Mouse (Mus musculus) megakaryocyte, embryonic 14.5 days (primary cell): ENCODE measurements around the gene Col12a1. TPM values are rescaled to one million over a fixed set of nuclear protein-coding genes. Genes with fewer than 3 reads are reported as not detected.

Experiments
- H3K27me3 ChIP-seq: replicated peaks from 2 replicates; pipeline ENCODE3; 2012; ENCODE audit warnings: inconsistent platforms
- H3K36me3 ChIP-seq: replicated peaks from 2 replicates; pipeline ENCODE3; 2012; ENCODE audit warnings: low read length, inconsistent platforms, mixed read lengths
- H3K4me1 ChIP-seq: 2 replicates; pipeline ENCODE4 v1.6.1; 2012; ENCODE audit warnings: inconsistent platforms
- H3K4me3 ChIP-seq: replicated peaks from 2 replicates; pipeline ENCODE3; 2012; ENCODE audit warnings: moderate library complexity, mild to moderate bottlenecking, inconsistent platforms
- H3K9me3 ChIP-seq: 2 replicates; pipeline ENCODE4 v1.6.1; 2012; ENCODE audit warnings: inconsistent platforms
- FLI1 ChIP-seq: IDR thresholded peaks from 2 replicates; pipeline ENCODE4 v1.6.1; 2012; ENCODE audit warnings: low read length, inconsistent platforms, mixed read lengths
- GATA1 ChIP-seq: IDR thresholded peaks from 3 replicates; pipeline ENCODE4 v1.6.1; 2012; ENCODE audit warnings: mixed read lengths, low read length, inconsistent platforms, borderline replicate concordance
- polyA plus RNA-seq: library from polyadenylated mRNA; stranded (reverse); fragments of >175 nt; gene quantifications from 2 replicates; pipeline ENCODE4 v1.2.3, GENCODE M21; 2012; ENCODE audit warnings: low replicate concordance; ENCODE audit not compliant: insufficient read depth

The Col12a1 gene
- polyA plus RNA-seq, 1 experiment = 0.38 TPM

DNA sequence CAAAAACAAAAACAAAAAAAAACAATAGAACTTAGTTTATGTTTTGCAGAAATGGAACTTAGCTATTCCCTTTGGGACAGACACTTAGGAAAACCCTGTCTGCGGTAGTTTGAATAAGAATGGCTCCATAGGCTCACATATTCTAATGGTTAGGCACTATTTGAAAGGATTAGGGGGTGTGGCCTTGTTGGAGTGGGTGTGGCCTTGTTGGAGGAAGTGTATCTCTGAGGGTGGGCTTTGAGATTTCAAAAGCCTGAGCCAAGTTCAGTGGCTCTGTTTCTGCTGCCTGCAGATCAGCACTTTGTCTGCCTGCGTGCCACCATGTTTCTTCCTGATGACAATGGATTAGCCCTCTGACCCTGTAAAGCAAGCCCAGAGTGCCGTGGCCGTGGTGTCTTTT, 26.4 kb upstream of the Col12a1 start:
- Histone ChIP-seq H3K4me3 (no peak overlapping the region), H3K9me3 (peaks cover 4% of the 10 kb centered on the region; the same call in 1 of the 2 replicates), H3K27me3 (no peaks in the 10 kb centered on the region), H3K4me1 (no peaks in the 10 kb centered on the region), H3K36me3 (peaks cover 9% of the 10 kb centered on the region)
- TF ChIP-seq GATA1 = no peak
- TF ChIP-seq FLI1 = no peak

DNA sequence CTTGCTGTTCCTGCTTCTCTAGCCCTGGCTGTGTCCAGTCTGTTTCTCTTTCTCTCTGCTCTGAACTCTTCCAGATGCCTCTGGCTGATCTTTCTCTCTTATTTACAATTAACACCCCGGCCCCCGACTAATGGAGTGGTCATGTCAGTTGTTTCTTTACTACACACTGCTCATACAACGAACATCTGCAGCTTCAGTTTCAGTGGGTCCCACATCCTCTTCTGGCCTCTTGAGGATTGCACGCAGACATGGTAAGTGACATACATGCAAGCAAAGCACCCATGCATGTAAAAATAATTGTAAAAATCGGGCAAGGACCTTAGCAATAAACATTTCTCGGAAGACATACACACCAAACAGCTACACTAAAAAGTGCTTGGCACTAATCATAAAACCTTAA, 17.0 kb upstream of the Col12a1 start:
- H3K36me3 ChIP-seq = no peaks in the 10 kb centered on the region
- TF ChIP-seq FLI1 (no peak), GATA1 (no peak)
- H3K4me3 ChIP-seq = no peak overlapping the region
- no peaks in the 10 kb centered on the region for H3K4me1 ChIP-seq
- 0 out of 2 replicates have a peak, but pooled peaks cover under 1% of the 10 kb centered on the region for H3K9me3 ChIP-seq
- H3K27me3 ChIP-seq = peaks cover under 1% of the 10 kb centered on the region

DNA sequence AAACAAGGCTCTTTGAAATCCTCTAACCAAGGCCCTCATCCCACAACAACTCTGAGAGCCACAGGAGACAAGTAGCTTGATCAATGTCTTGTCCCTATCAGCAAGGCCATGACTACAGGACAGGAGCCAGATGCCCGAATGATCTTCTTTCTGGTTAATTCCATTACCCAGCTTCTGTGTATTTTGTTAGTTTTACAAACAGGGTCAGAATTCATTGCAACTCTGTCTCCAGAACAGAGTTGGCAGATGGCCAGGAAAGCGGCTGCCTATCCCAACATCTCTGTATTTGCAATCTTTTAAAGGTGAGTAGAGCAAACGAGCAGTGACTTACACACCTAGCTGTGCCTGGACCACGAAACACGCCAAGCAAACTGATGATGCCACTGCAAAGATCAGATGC, 11.7 kb upstream of the Col12a1 start:
- Histone ChIP-seq H3K9me3 (0 out of 2 replicates have a peak, but pooled peaks cover 2% of the 10 kb centered on the region), H3K4me3 (no peak overlapping the region), H3K4me1 (no peaks in the 10 kb centered on the region), H3K27me3 (peaks cover 4% of the 10 kb centered on the region), H3K36me3 (no peaks in the 10 kb centered on the region)
- TF ChIP-seq GATA1 (no peak), FLI1 (no peak)

DNA sequence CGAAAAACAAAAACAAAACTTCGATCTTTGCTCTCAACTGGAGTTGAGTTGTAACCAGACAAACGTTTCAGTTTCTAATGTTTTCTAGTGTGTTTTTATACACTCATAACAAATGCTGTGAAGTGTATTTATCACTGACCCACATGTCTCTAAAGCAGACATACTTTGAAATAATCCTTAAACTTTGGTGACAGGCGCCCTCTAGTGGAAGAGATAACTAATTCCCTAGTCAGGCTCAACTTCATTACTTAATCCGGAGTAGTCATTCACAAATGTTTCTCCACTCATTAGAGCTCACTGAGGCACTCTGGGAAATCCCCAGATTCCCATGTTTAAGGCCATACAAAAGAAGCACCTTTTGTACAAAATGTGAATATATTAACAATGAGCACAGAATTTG, 4.5 kb upstream of the Col12a1 start:
- Histone ChIP-seq H3K27me3 (peaks cover 43% of the 10 kb centered on the region), H3K4me3 (no peak overlapping the region), H3K9me3 (peaks cover 9% of the 10 kb centered on the region), H3K4me1 (peaks cover 19% of the 10 kb centered on the region), H3K36me3 (no peaks in the 10 kb centered on the region)
- no peak for TF ChIP-seq FLI1

DNA sequence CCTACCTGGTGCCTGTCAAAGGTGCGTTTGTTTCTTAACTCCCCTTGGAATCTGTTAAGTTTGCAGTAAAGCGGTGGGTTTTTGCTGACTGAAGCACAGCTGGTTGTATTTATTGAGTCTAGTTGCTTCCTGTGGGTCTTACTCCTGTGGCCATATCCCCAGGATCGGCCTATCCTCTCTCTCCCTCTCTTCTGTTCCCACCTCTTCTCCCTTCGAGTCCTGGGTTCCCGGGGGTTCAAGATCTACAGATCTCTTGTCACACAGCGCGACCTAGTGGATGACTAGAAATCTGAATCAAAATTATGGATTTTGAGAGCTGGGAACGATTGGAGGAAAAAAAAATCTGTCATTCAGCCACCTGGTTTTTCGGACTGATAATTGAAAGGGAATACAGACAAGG, 2.4 kb upstream of the Col12a1 start:
- H3K9me3 ChIP-seq = peaks cover 9% of the 10 kb centered on the region
- TF ChIP-seq FLI1 (no peak), GATA1 (no peak)
- no peaks in the 10 kb centered on the region for H3K36me3 ChIP-seq
- peaks cover 57% of the 10 kb centered on the region for H3K27me3 ChIP-seq
- no peak overlapping the region for H3K4me3 ChIP-seq
- peaks cover 29% of the 10 kb centered on the region for H3K4me1 ChIP-seq

DNA sequence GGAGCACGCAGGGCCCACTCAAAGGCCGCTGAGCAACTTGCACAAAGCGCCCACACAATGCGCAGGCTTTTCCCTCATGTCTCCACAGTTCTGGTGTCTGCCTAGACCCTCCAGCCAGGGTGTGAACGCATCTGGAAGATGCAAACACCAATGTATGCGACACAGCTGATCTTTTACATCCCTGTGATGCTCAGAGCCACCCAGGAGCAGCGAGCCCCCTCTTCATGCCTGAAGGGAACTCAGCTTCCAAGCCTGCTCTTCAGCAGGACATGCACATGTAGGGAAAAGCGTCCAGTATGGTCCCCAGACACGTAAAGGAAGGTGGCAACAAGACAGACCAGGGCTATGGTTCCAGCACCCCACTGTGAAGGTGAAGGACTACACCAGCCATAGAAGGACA, 1.5 kb upstream of the Col12a1 start:
- Histone ChIP-seq H3K27me3 (peaks cover 61% of the 10 kb centered on the region), H3K4me1 (peaks cover 29% of the 10 kb centered on the region)
- no peak for TF ChIP-seq GATA1
- TF ChIP-seq FLI1 = no peak

DNA sequence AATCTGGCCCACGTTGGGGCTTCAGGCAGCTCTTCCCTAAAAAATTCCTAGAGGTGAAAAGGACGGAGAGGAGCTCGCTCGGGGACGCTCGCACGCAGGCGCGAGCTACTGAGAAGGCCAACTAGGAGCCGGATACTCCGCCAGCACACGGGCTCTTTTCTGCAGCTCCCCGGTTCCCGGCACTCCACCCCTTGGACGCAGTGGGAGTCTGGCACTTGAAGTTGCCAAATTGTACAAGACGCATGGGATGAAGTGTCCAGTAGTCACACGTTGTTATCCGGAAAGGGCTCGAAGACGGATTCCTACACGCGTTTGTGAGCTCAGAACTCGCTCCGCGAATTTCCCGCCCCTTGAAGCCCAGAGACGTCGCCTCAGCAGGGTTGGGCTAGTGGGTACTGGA, 820 bp upstream of the Col12a1 start:
- Histone ChIP-seq H3K9me3 (peaks cover 9% of the 10 kb centered on the region), H3K4me1 (peaks cover 35% of the 10 kb centered on the region), H3K36me3 (no peaks in the 10 kb centered on the region), H3K27me3 (peaks cover 68% of the 10 kb centered on the region), H3K4me3 (peak overlapping the region; percentile 72)
- no peak for TF ChIP-seq GATA1
- no peak for TF ChIP-seq FLI1

More for the DNA sequence above, 1.5 kb upstream of the Col12a1 start:
- Histone ChIP-seq H3K9me3 (peaks cover 9% of the 10 kb centered on the region), H3K4me3 (no peak overlapping the region), H3K36me3 (no peaks in the 10 kb centered on the region)

DNA sequence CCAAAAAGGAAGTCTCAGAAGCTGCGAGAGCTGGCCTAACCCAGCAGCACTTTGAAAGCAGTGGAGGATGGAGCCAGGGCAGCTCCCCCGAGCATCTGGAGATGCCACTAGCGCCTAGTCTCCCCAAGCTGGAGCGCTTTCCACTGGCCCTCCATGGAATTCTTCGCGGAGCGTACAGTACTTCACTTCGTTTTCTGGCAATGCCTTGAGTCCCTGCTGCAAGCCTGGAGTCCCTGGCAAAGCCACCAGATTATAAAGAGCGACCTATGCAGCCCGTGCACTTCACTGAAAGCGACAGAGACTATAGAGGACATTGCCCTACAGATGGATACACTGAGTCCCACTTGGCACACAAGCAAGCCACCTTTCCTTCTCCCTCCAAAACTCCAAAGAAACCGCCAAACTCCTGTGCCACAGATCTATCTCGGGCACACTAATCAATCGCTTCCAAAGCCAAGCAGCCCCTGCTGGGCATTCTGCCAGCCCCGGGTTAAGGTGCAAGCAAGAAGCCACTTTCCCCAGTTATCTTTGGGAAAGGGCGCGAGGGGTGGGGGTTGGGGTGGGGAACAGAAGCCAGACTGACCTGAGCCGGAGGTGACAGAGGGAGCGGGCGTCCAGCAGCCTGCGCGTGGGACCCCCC, 675 bp downstream of the Col12a1 start:
- H3K4me3 ChIP-seq = peak overlapping the region; percentile 86
- peaks cover 70% of the 10 kb centered on the region for H3K27me3 ChIP-seq
- H3K4me1 ChIP-seq = peaks cover 38% of the 10 kb centered on the region
- H3K36me3 ChIP-seq = no peaks in the 10 kb centered on the region
- no peak for TF ChIP-seq FLI1
- no peak for TF ChIP-seq GATA1
- H3K9me3 ChIP-seq = peaks cover 9% of the 10 kb centered on the region

DNA sequence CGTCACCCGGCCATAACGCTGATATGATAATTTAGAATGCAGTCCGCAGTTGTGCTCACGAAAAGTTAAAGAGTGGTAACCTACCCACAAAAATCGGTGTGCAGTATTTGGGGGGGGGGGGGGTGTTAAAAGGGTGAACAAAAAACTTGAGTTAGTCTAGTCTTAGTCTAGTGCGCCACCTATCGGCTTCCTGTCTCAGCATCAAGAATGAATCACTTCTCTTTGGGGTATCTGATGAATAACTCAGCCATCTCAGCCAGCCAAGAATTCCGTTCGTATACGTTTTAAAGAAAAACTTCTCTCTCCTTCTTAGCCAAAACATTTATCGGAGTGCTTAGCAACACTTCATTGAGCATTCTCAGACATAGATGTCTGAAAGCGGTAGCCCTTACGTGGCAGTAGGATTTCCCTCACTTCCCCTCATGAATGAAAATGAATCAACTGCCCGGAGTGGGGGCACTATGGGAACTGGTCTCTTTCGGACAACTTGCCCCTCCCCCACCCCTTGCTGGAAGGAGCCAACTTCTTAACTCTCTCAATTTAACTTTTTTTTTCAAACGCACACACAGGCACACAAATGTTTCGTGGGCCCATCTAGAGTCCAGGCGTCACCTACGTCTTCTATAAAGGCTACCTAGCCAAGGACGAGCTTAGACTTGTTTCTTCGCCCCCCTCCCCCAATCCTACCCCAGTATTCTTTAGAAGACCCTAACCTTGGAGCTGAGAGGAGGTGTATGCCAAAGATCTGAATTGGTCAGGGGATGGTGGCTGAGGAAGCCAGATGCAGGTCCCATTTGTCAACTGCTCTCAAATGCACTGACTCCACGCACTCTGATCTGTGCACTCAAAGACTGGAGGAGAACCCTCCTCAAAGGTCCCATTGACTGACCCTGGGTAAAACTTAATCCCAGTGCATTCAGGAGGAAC, 1.5 kb downstream of the Col12a1 start:
- Histone ChIP-seq H3K9me3 (peaks cover 8% of the 10 kb centered on the region), H3K27me3 (peaks cover 69% of the 10 kb centered on the region), H3K36me3 (no peaks in the 10 kb centered on the region), H3K4me1 (peaks cover 38% of the 10 kb centered on the region), H3K4me3 (no peak overlapping the region)
- TF ChIP-seq FLI1 (no peak), GATA1 (no peak)

DNA sequence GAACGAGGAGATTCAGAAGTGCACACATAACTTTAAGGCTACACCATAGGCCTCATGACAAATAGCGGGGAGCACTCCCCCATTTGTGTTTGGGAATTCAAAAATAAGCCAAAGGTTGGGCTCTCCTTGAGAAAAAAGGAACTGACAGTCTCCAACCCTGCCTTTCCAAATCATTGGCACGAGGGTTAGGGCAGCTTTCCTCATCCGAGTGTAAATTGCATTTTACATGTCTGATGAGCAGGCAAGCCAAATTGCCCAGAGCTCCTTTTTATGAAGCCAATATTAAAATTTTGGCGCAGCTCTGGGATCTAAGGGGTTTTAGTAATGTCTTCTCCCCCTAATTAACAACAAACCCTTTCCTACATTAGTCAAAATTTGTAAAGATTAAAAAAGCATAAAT, 2.1 kb downstream of the Col12a1 start:
- TF ChIP-seq FLI1 = no peak
- peaks cover 63% of the 10 kb centered on the region for H3K27me3 ChIP-seq

DNA sequence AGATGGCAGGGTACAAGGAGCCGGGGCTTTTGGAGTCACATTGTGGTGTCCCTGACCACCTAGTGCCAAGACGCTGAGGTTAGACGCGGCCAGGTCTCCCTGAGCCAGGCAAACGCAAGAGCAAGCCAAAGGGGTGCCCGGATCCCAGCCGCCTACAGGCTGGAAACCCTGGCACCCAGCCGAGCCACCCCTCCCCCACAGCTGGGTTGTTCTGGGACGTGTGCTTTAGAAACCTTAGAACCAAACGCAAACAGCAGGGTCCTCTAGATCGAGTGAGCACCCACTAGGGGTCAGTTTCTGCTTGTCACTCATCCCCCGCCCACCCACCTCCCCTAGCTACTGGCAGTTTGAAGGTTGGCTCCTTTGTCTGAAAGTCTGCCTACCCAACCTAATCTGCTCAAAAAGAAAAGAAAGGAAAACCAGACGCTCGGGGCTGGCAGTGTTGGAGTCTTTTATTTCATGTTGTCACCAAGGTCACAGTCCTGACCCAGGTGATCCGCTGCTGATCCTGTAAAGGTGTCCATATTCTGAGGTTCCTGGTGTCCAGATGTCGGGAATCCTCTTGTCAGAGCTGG, 4.1 kb downstream of the Col12a1 start:
- Histone ChIP-seq H3K9me3 (no peaks in the 10 kb centered on the region), H3K27me3 (peaks cover 43% of the 10 kb centered on the region), H3K4me1 (peaks cover 32% of the 10 kb centered on the region), H3K36me3 (no peaks in the 10 kb centered on the region), H3K4me3 (peak overlapping the region; percentile 86)
- TF ChIP-seq GATA1 = no peak
- TF ChIP-seq FLI1 = no peak

More for the DNA sequence above, 2.1 kb downstream of the Col12a1 start:
- Histone ChIP-seq H3K4me3 (no peak overlapping the region), H3K4me1 (peaks cover 38% of the 10 kb centered on the region), H3K36me3 (no peaks in the 10 kb centered on the region), H3K9me3 (peaks cover 1% of the 10 kb centered on the region)
